Mouse (Mus musculus): ENCODE measurements around the gene Phldb1.

DNA sequence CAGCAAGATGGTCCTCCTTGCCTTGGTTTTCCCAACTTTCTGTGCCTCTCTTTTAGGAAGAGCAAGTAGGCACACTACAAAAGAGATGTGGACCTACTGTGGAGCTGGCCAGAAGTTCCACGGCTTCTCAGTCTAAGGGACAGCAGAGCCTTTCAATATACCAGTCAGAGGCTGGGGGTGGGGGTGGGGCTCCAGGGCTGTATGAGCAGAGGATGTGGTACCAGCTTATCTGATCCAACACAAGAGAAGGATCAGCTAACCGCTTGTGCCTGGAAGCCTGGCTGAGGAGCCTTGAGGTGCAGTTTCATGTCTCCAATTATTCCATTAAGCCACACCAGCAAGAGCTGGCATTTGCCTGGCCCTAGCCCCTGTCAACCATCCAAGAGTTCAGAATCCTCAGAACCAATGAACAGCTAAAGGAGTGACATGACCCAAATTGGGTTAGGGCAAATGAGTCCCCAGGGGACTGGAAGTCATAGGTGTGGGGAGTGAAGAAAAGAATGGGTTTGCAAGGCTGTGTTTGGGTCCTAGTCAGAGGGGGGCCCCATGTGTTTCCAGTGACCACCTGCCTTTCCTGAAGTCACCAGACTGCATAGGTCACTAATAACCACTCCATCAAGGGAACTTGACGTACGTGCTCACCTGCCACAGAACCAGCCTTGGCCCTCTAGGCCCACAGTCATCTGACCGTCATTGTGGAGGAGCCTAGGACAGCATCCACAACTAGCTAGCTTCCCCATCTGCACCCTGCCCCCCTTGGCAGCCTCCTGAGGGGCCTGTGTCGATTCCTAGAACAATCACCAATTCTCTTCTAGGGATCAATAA lies 17.8 kb downstream of the Phldb1 start:
- TF ChIP-seq CTCF (IDR thresholded peaks at IDR 0.05; ENCODE audit: low read depth, low read length) (no peak), POLR2A (IDR thresholded peaks at IDR 0.05; ENCODE audit: insufficient read depth, low read length) (no peak), EP300 (IDR thresholded peaks at IDR 0.05; ENCODE audit: insufficient read depth, low read depth, low read length) (no peak)

All from ES-Bruce4 (cell line).